Comparison of ENCODE assay signal across 8 mouse cellular contexts in genomic region chr9:107567702-107568319, GRCm38 (mm10). TPM values are rescaled to one million over a fixed set of nuclear protein-coding genes. Genes with fewer than 3 reads are reported as not detected.
A peak's percentile ranks its signal among the peaks of the same experiment; 100 is the strongest.
DNase-seq lines count a peak whose midpoint lies in the region; ATAC-seq lines count a peak whose summit lies in the region.

Hyal2 (plus strand) TSS chr9:107567945.

- H3K4me2 ChIP-seq in forebrain, embryonic 15.5 days (replicated peaks) = peak within 1 kb of the TSS; percentile 82
- peak within 1 kb of the TSS; percentile 58 for H3K4me2 ChIP-seq in hindbrain, embryonic 11.5 days (replicated peaks; ENCODE audit: low read depth, low read length)

- H3K27ac ChIP-seq in forebrain, embryonic 15.5 days (replicated peaks) = peak within 1 kb of the TSS; percentile 92
- H3K27ac ChIP-seq in hindbrain, embryonic 11.5 days (ENCODE audit: low read depth, low read length) = peak within 1 kb of the TSS; percentile 75

- peak within 1 kb of the TSS; percentile 75 for H3K9ac ChIP-seq in forebrain, embryonic 15.5 days (replicated peaks)
- H3K9ac ChIP-seq in hindbrain, embryonic 11.5 days (ENCODE audit: low read depth, low read length) = peak within 1 kb of the TSS; percentile 91

- DNase-seq in thymus, postnatal 25 days = peak; percentile 2
- DNase-seq in thymus, postnatal 4 days = no peak
- DNase-seq in hindbrain, embryonic 11.5 days (ENCODE audit: low spot score) = no peak
- no peak for DNase-seq in layer of hippocampus, postnatal 36 days
- peak; percentile 67 to 82 for DNase-seq in lung, postnatal 4 days
- no peak for DNase-seq in retina, embryonic 14.5 days (ENCODE audit: low spot score)

- no peaks in the 10 kb centered on the region for H3K9me3 ChIP-seq in forebrain, embryonic 15.5 days
- no peaks in the 10 kb centered on the region for H3K9me3 ChIP-seq in hindbrain, embryonic 11.5 days (ENCODE audit: control insufficient read depth, low read length)

- peaks cover 58% of the 10 kb centered on the region for H3K4me1 ChIP-seq in forebrain, embryonic 15.5 days
- H3K4me1 ChIP-seq in hindbrain, embryonic 11.5 days (replicated peaks; ENCODE audit: control insufficient read depth, insufficient read depth, low read length) = peaks cover 21% of the 10 kb centered on the region

- no peaks in the 10 kb centered on the region for H3K27me3 ChIP-seq in forebrain, embryonic 15.5 days
- no peaks in the 10 kb centered on the region for H3K27me3 ChIP-seq in hindbrain, embryonic 11.5 days (ENCODE audit: control insufficient read depth, insufficient read depth, low read length)

- no peak for ATAC-seq in forebrain, embryonic 15.5 days (replicated peaks)
- no peak for ATAC-seq in hindbrain, embryonic 11.5 days (ENCODE audit: low FRiP score)
- ATAC-seq in cerebellum, adult (ENCODE audit: insufficient number of reproducible peaks, low FRiP score, low TSS enrichment) = no peak

- H3K4me3 ChIP-seq in forebrain, embryonic 15.5 days = peak within 1 kb of the TSS; percentile 83
- peak within 1 kb of the TSS; percentile 91 for H3K4me3 ChIP-seq in hindbrain, embryonic 11.5 days (ENCODE audit: low read depth, low read length)

- peaks cover 39% of the 10 kb centered on the region for H3K36me3 ChIP-seq in forebrain, embryonic 15.5 days
- peaks cover 18% of the 10 kb centered on the region for H3K36me3 ChIP-seq in hindbrain, embryonic 11.5 days (ENCODE audit: control insufficient read depth, insufficient read depth, low read length)

- WGBS in forebrain, embryonic 15.5 days = 5% methylated on average over 18 of the region's 18 CpGs
- 7% methylated on average over 18 of the region's 18 CpGs for WGBS in hindbrain, embryonic 11.5 days

RNA-seq across cellular contexts. Expression of gene Hyal2, which starts in this region (rescaled TPM):
- 75.3 and 76.2 TPM in 2 replicates for polyA plus RNA-seq in forebrain, embryonic 15.5 days (2015; fragmentation: Nextera tagmentation; extraction: Ambion mirVana)
- 116 and 123 TPM in 2 replicates for polyA plus RNA-seq in hindbrain, embryonic 11.5 days (2014; fragmentation: Nextera tagmentation; extraction: Ambion mirVana)
- total RNA-seq in layer of hippocampus, postnatal 36 days (2021) = 10 to 100 TPM; 13.0 to 13.5 TPM

Comparison
In these comparisons a context has a peak if more than half of its experiments do, and no peak if none do; other contexts are left out.
1. DNase-seq: peak in thymus, postnatal 25 days (single experiment) and lung, postnatal 4 days (2 of 2); none in thymus, postnatal 4 days (single experiment), hindbrain, embryonic 11.5 days (single experiment), layer of hippocampus, postnatal 36 days (0 of 2) and retina, embryonic 14.5 days (single experiment).